In genomic region chr12:110758932-110759331, GRCm38 (mm10) we compare ENCODE assay signal across 26 mouse cellular contexts. TPM values are rescaled to one million over a fixed set of nuclear protein-coding genes. Genes with fewer than 3 reads are reported as not detected.
A peak's percentile ranks its signal among the peaks of the same experiment; 100 is the strongest.
DNase-seq lines count a peak whose midpoint lies in the region; ATAC-seq lines count a peak whose summit lies in the region.
"Had no signal": no experiment of that assay in that cellular context is flagged by ENCODE, and none has a peak within 500 bp of the region (broad histone marks: within the 10 kb centered on the region; RNA-seq: fewer than 3 reads in every experiment).

No protein-coding gene starts in this region.

- H3K9me3 ChIP-seq in forebrain, embryonic 12.5 days: no peaks in the 10 kb centered on the region
- H3K9me3 ChIP-seq in kidney, embryonic 15.5 days (replicated peaks): no peaks in the 10 kb centered on the region; the same call in 1 of the 2 replicates
- H3K9me3 ChIP-seq: embryonic facial prominence, embryonic 12.5 days; forebrain, embryonic 13.5 days; midbrain, embryonic 13.5 days; stomach, embryonic 15.5 days had no signal

- H3K27ac ChIP-seq in forebrain, embryonic 12.5 days: no peak overlapping the region
- H3K27ac ChIP-seq in kidney, embryonic 15.5 days: no peak overlapping the region
- H3K27ac ChIP-seq: embryonic facial prominence, embryonic 12.5 days; forebrain, embryonic 13.5 days; gastrocnemius, adult 2 months; hindbrain, embryonic 10.5 days; hindbrain, postnatal 0 days; layer of hippocampus, adult 2 months; midbrain, embryonic 13.5 days; stomach, embryonic 15.5 days had no signal

- peaks cover 12% of the 10 kb centered on the region for H3K4me1 ChIP-seq in forebrain, embryonic 12.5 days
- 0 out of 2 replicates have a peak, but pooled peaks cover 5% of the 10 kb centered on the region for H3K4me1 ChIP-seq in kidney, embryonic 15.5 days
- H3K4me1 ChIP-seq: embryonic facial prominence, embryonic 12.5 days; stomach, embryonic 15.5 days had no signal

- H3K9ac ChIP-seq in forebrain, embryonic 12.5 days: no peak overlapping the region
- H3K9ac ChIP-seq in kidney, embryonic 15.5 days: no peak overlapping the region
- H3K9ac ChIP-seq: embryonic facial prominence, embryonic 12.5 days; forebrain, embryonic 13.5 days; midbrain, embryonic 13.5 days; stomach, embryonic 15.5 days had no signal

- no peak overlapping the region for H3K4me3 ChIP-seq in forebrain, embryonic 12.5 days (replicated peaks)
- H3K4me3 ChIP-seq in kidney, embryonic 15.5 days (replicated peaks): no peak overlapping the region
- H3K4me3 ChIP-seq: embryonic facial prominence, embryonic 12.5 days; erythroblast, embryonic 14.5 days; forebrain, embryonic 13.5 days; gastrocnemius, adult 2 months; hindbrain, embryonic 10.5 days; layer of hippocampus, adult 2 months; midbrain, embryonic 13.5 days; myocyte; stomach, embryonic 15.5 days had no signal

- no peaks in the 10 kb centered on the region for H3K27me3 ChIP-seq in forebrain, embryonic 12.5 days
- no peaks in the 10 kb centered on the region for H3K27me3 ChIP-seq in kidney, embryonic 15.5 days
- H3K27me3 ChIP-seq: embryonic facial prominence, embryonic 12.5 days; forebrain, embryonic 13.5 days; midbrain, embryonic 13.5 days; stomach, embryonic 15.5 days had no signal

- peak; percentile 71 for DNase-seq in thymus, postnatal 0 days (ENCODE audit: low spot score)
- no peak for DNase-seq in thymus, adult 18-20 months
- peak; percentile 57 for DNase-seq in T-cell, adult 2 months (ENCODE audit: low spot score)
- peak; percentile 15 for DNase-seq in thymus, postnatal 25 days
- DNase-seq in B cell, adult 2 months: no peak
- DNase-seq: adrenal gland, adult 2 months; cerebellum, adult 11 months; cerebellum, postnatal 10 days; gastrocnemius, adult 2 months; kidney, adult 18-20 months; kidney, postnatal 25 days; layer of hippocampus, postnatal 36 days; lung, adult 18-20 months; lung, postnatal 10 days had no signal

- H3K4me2 ChIP-seq in forebrain, embryonic 12.5 days: no peak overlapping the region
- no peak overlapping the region for H3K4me2 ChIP-seq in kidney, embryonic 15.5 days
- H3K4me2 ChIP-seq: embryonic facial prominence, embryonic 12.5 days; forebrain, embryonic 13.5 days; midbrain, embryonic 13.5 days; stomach, embryonic 15.5 days had no signal

- H3K36me3 ChIP-seq in forebrain, embryonic 12.5 days (replicated peaks): peaks cover 14% of the 10 kb centered on the region
- peaks cover 25% of the 10 kb centered on the region for H3K36me3 ChIP-seq in kidney, embryonic 15.5 days

- ATAC-seq in inflammation-experienced regulatory T-cells, adult 6 months: peak; percentile 78
- ATAC-seq in forebrain, embryonic 12.5 days (ENCODE audit: low FRiP score): no peak
- no peak for ATAC-seq in kidney, embryonic 15.5 days (replicated peaks; ENCODE audit: low FRiP score)
- ATAC-seq: forebrain, embryonic 13.5 days; hindbrain, postnatal 0 days; midbrain, embryonic 13.5 days had no signal

- 98% methylated on average over 7 of the region's 8 CpGs for WGBS in forebrain, embryonic 12.5 days
- WGBS in kidney, embryonic 15.5 days: 96% methylated on average over 8 of the region's 8 CpGs

RNA-seq across cellular contexts. Expression of gene Wdr20, which starts 21.2 kb away (rescaled TPM):
- 22.3 and 24.8 TPM in 2 replicates for polyA plus RNA-seq in thymus, postnatal 0 days (2015; fragmentation: Nextera tagmentation; extraction: Ambion mirVana)
- polyA plus RNA-seq in inflammation-experienced regulatory T-cells, adult 6 months (2017; shearing (Covaris generic)): 10 to 100 TPM; 24.8 to 34.0 (median 33.4) TPM
- 28.2 and 33.5 TPM in 2 replicates for polyA plus RNA-seq in forebrain, embryonic 12.5 days (2016; fragmentation: Nextera tagmentation; extraction: Ambion mirVana)
- 23.8 and 24.4 TPM in 2 replicates for polyA plus RNA-seq in kidney, embryonic 15.5 days (2015; fragmentation: Nextera tagmentation; extraction: Ambion mirVana)

RNA-seq across cellular contexts. Expression of gene Hsp90aa1, which starts 56.4 kb away (rescaled TPM):
- polyA plus RNA-seq in thymus, postnatal 0 days (2015; fragmentation: Nextera tagmentation; extraction: Ambion mirVana): 690 and 768 TPM in 2 replicates
- 100 to 1,000 TPM; 173 to 271 (median 181) TPM for polyA plus RNA-seq in inflammation-experienced regulatory T-cells, adult 6 months (2017; shearing (Covaris generic))
- polyA plus RNA-seq in forebrain, embryonic 12.5 days (2016; fragmentation: Nextera tagmentation; extraction: Ambion mirVana): 1,281 and 1,312 TPM in 2 replicates
- 994 and 1,027 TPM in 2 replicates for polyA plus RNA-seq in kidney, embryonic 15.5 days (2015; fragmentation: Nextera tagmentation; extraction: Ambion mirVana)

Comparison
In these comparisons a context has a peak if more than half of its experiments do, and no peak if none do; other contexts are left out.
1. DNase-seq: peak in thymus, postnatal 0 days (single experiment), T-cell, adult 2 months (single experiment) and thymus, postnatal 25 days (single experiment); none in thymus, adult 18-20 months (0 of 2) and B cell, adult 2 months (0 of 2).